Mouse (Mus musculus) brown adipose tissue, adult 24 weeks (tissue): ENCODE measurements around the gene Cog5. TPM values are rescaled to one million over a fixed set of nuclear protein-coding genes. Genes with fewer than 3 reads are reported as not detected.

Experiments used
- H3K27ac ChIP-seq: fragments of 200-500 bp; replicated peaks from 2 replicates; pipeline ENCODE4 v1.5.1; 2012; ENCODE audit warnings: low read depth, mild to moderate bottlenecking, low read length
- H3K4me1 ChIP-seq: fragments of 200-500 bp; 2 replicates; pipeline ENCODE4 v1.6.1; 2012; ENCODE audit warnings: low read length, mixed read lengths; ENCODE audit not compliant: control insufficient read depth, insufficient read depth, insufficient read length
- H3K4me3 ChIP-seq: fragments of 200-500 bp; 2 replicates; pipeline ENCODE4 v1.5.1; 2012; ENCODE audit warnings: low read depth, mild to moderate bottlenecking, low read length, moderate library complexity; ENCODE audit not compliant: insufficient read depth
- polyA plus RNA-seq: library from polyadenylated mRNA; stranded (reverse); fragments of >200 nt; gene quantifications from 2 replicates; pipeline ENCODE4 v1.2.4, GENCODE M21; 2012; ENCODE audit not compliant: missing spikeins, insufficient read depth, insufficient read length

Cog5 gene
- polyA plus RNA-seq, 1 experiment, result 15.9 TPM

GRCm38 (mm10) chr12:31686679-31687078 lies 32.0 kb downstream of the Cog5 start:
- H3K27ac ChIP-seq, result no peak overlapping the region
- no peaks in the 10 kb centered on the region for H3K4me1 ChIP-seq
- no peak overlapping the region for H3K4me3 ChIP-seq

DNA sequence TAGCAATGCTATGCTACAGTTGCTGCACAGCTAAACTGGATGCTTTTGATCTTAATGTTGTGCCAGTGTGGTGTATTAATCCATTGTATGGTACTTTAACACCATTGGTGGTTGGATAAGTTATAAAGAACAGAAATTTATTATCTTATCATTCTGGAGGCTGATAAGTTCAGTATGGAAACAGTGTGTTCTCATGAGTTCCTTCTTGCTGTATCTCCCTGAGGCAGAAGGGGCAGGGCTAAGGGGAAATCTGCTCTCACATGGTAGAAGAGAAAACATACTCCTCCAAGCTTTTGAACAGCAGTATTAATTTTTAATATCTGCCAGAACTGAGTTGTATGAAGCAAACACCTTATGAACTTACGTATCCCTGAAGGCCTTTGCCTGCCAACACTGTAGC lies 38.6 kb downstream of the Cog5 start:
- H3K4me1 ChIP-seq, result no peaks in the 10 kb centered on the region
- no peak overlapping the region for H3K4me3 ChIP-seq
- no peak overlapping the region for H3K27ac ChIP-seq

- H3K27ac ChIP-seq, result no peak overlapping the region
- H3K4me1 ChIP-seq, result no peaks in the 10 kb centered on the region
Measured at GRCm38 (mm10) chr12:31700623-31701347, 46.1 kb downstream of the Cog5 start.

GRCm38 (mm10) chr12:31701411-31701810 lies 46.7 kb downstream of the Cog5 start:
- no peak overlapping the region for H3K4me3 ChIP-seq
- H3K27ac ChIP-seq, result no peak overlapping the region
- no peaks in the 10 kb centered on the region for H3K4me1 ChIP-seq

More at GRCm38 (mm10) chr12:31700623-31701347, 46.1 kb downstream of the Cog5 start:
- H3K4me3 ChIP-seq, result no peak overlapping the region

DNA sequence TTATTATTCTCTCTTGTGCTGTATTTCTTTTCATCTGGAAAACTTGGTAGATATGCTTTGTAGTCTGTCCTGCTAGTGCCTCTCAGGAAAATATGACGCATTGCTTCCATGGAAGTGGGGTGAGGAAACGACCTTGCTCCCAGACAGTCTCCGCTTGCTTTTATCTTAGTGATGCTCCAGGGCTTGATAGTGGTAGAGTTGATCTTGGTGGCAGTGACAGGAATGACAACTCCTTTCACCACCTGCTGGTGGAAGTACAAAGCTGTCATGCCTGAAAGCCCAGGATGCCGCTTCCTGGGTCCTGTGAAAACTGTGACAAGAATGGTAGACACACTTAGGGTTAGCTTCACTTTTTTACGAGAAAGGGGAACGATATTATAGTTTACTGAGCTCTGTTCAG lies 49.2 kb downstream of the Cog5 start:
- Histone ChIP-seq H3K4me1 (no peaks in the 10 kb centered on the region), H3K4me3 (no peak overlapping the region), H3K27ac (no peak overlapping the region)

DNA sequence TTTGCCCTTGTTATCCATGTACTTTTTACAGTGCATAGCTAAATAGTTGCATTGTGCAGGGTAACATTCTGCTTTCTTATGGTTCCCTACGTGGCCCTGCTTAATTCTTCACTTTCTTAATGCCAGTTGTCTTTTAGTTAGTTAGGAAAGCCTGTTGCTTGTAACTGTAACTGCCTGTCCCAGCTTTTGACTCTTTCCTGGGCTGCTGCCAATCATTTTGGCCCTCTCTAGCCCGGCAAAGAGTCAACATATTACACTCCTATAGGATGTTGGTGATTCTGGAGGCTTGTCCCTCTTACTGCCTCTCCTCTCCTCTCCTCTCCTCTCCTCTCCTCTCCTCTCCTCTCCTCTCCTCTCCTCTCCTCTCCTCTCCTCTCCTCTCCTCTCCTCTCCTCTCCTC lies 51.5 kb downstream of the Cog5 start:
- Histone ChIP-seq H3K4me3 (no peak overlapping the region), H3K27ac (no peak overlapping the region), H3K4me1 (no peaks in the 10 kb centered on the region)

DNA sequence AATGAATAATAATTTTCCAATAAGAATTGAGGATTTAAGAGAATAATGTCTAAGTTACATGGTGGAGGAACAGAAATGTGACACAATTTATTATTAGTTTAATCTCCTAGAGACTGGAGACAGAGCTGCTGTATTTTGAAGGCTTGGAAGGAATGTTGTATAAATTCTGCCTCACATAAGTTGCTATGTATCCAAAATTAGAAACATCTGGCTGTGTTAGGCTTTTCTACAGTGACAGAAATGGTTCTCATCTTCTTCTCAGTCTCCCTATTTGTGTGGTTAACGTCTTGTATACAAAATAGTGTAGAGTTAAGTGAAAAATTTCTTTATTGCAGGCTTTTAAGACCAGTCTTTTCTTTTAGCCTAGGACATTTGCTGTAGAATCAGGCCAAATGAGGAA lies 52.9 kb downstream of the Cog5 start:
- Histone ChIP-seq H3K4me3 (no peak overlapping the region), H3K4me1 (no peaks in the 10 kb centered on the region), H3K27ac (no peak overlapping the region)

GRCm38 (mm10) chr12:31709665-31710064 lies 55.0 kb downstream of the Cog5 start:
- H3K27ac ChIP-seq, result no peak overlapping the region
- no peak overlapping the region for H3K4me3 ChIP-seq
- H3K4me1 ChIP-seq, result no peaks in the 10 kb centered on the region

DNA sequence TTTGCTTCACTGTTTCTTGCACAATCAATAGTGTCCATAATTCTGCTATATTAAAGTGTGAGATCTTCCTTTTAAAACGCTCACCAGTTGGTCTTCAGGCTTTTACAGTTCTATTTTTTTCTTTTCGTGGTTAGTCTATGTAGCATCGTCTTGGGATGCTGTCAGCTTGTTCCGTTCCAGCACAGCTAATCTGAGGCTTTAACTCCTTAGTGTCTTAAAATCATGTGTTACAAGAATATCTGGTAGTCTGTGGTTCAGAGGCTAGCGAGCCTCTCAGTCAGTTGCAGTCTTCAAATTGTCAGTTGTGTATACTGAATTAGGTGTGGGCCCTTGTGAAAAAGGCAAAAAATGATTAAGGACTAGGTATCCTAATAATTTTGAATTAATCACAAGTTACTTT lies 57.6 kb downstream of the Cog5 start:
- H3K4me3 ChIP-seq, result no peak overlapping the region
- H3K4me1 ChIP-seq, result no peaks in the 10 kb centered on the region
- no peak overlapping the region for H3K27ac ChIP-seq

GRCm38 (mm10) chr12:31712727-31713126 lies 58.1 kb downstream of the Cog5 start:
- Histone ChIP-seq H3K4me3 (no peak overlapping the region), H3K4me1 (no peaks in the 10 kb centered on the region), H3K27ac (no peak overlapping the region)

DNA sequence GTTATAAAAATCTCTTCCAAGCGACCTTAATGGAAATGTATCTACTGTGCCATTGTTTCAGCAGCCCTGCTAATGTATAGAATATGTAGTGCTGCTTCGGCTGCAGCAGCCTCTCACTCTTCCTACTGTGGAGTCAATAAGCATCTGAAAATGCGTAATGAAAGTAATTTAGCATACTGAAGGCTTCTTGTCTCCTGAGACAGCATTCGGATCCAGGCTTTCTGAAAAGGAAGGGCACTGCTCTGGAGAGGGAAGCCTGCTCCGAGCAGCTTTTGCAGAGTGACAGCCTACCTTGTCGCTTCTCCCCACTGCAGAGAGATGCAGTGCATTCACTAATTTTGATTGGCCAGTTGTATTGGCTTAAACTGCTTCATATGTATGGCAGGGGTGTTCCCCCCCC lies 58.9 kb downstream of the Cog5 start, which contains the start of gene Gpr22:
Gene Gpr22 (minus strand): TSS at position 348 of the 400 bp plus-strand sequence.
- no peaks in the 10 kb centered on the region for H3K4me1 ChIP-seq
- H3K27ac ChIP-seq, result no peak within 1 kb of the TSS
- no peak within 1 kb of the TSS for H3K4me3 ChIP-seq

DNA sequence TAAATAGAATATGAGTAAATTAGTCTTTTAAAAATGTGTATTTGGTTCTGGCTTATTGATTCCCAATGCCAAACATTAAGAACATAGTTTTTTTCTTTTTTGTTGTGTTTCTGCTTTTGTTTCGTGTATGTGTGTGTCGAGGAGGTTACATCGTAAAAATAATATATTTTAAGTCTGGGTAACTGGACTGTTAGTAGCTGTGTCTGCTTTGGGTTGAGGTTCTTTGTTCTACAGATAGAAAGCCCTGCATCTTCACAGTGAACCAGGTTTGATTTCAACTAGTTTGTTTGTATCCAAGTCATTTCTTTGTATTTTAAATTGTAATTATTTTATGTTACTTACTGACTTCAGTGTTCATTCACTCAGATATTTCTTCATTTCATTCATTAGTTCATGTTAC lies 59.4 kb downstream of the Cog5 start:
- H3K27ac ChIP-seq, result no peak overlapping the region
- H3K4me3 ChIP-seq, result no peak overlapping the region
- no peaks in the 10 kb centered on the region for H3K4me1 ChIP-seq

GRCm38 (mm10) chr12:31719586-31720275 lies 65.1 kb downstream of the Cog5 start:
- Histone ChIP-seq H3K4me3 (no peak overlapping the region), H3K27ac (no peak overlapping the region), H3K4me1 (peaks cover 3% of the 10 kb centered on the region)

GRCm38 (mm10) chr12:31724576-31724975 lies 69.9 kb downstream of the Cog5 start:
- peaks cover 3% of the 10 kb centered on the region for H3K4me1 ChIP-seq
- no peak overlapping the region for H3K4me3 ChIP-seq
- no peak overlapping the region for H3K27ac ChIP-seq

- no peak overlapping the region for H3K4me3 ChIP-seq
- no peak overlapping the region for H3K27ac ChIP-seq
- peaks cover 2% of the 10 kb centered on the region for H3K4me1 ChIP-seq
Measured at GRCm38 (mm10) chr12:31725511-31726275, 71.0 kb downstream of the Cog5 start.
